Mouse (Mus musculus) embryonic fibroblast, embryonic 13.5 days (primary cell): ENCODE measurements at regions not wholly inside any gene's neighbourhood (a gene's known extent, or its start where the extent isn't known, plus 50 kb on each side); places are given as distances from the start of the nearest gene placed in this dataset.

Experiments used
- H3K27ac ChIP-seq: 2 replicates; pipeline ENCODE4 v1.5.1; 2012; ENCODE audit warnings: low read length, control low read depth, inconsistent platforms; ENCODE audit not compliant: insufficient read depth
- H3K4me1 ChIP-seq: 2 replicates; pipeline ENCODE4 v1.6.1; 2011; ENCODE audit warnings: low read length; ENCODE audit not compliant: control insufficient read depth, insufficient read depth
- H3K4me3 ChIP-seq: 2 replicates; pipeline ENCODE4 v1.5.1; 2011; ENCODE audit warnings: mild to moderate bottlenecking, control low read depth, low read length; ENCODE audit not compliant: insufficient read depth
- CTCF ChIP-seq: IDR thresholded peaks from 2 replicates; pipeline ENCODE4 v1.5.1; 2011; ENCODE audit warnings: mild to moderate bottlenecking, control low read depth, low read length, moderate library complexity, borderline replicate concordance; ENCODE audit not compliant: insufficient read depth
- POLR2A ChIP-seq: IDR thresholded peaks from 2 replicates; pipeline ENCODE4 v1.6.1; 2011; ENCODE audit warnings: low read depth, mild to moderate bottlenecking, control low read depth, low read length, moderate library complexity

GRCm38 (mm10) chr7:74697794-74698354 lies 143.3 kb upstream of the Slco3a1 start:
- TF ChIP-seq POLR2A (no peak), CTCF (no peak)
- no peak overlapping the region for H3K4me3 ChIP-seq
- H3K27ac ChIP-seq, result no peak overlapping the region
- no peaks in the 10 kb centered on the region for H3K4me1 ChIP-seq

- no peak for TF ChIP-seq CTCF
- no peak for TF ChIP-seq POLR2A
- H3K4me1 ChIP-seq, result no peaks in the 10 kb centered on the region
- H3K4me3 ChIP-seq, result no peak overlapping the region
- H3K27ac ChIP-seq, result no peak overlapping the region
Measured at GRCm38 (mm10) chr7:74696286-74696685, 141.7 kb upstream of the Slco3a1 start.

- no peak overlapping the region for H3K27ac ChIP-seq
- H3K4me3 ChIP-seq, result no peak overlapping the region
- H3K4me1 ChIP-seq, result no peaks in the 10 kb centered on the region
- TF ChIP-seq CTCF, result no peak
- no peak for TF ChIP-seq POLR2A
Measured at GRCm38 (mm10) chr7:74693049-74693448, 138.5 kb upstream of the Slco3a1 start.

GRCm38 (mm10) chr7:74690706-74691105 lies 136.1 kb upstream of the Slco3a1 start:
- TF ChIP-seq POLR2A (no peak), CTCF (no peak)
- Histone ChIP-seq H3K27ac (no peak overlapping the region), H3K4me1 (no peaks in the 10 kb centered on the region), H3K4me3 (no peak overlapping the region)

GRCm38 (mm10) chr7:74688116-74688702 lies 133.6 kb upstream of the Slco3a1 start:
- Histone ChIP-seq H3K4me1 (no peaks in the 10 kb centered on the region), H3K27ac (no peak overlapping the region), H3K4me3 (no peak overlapping the region)
- no peak for TF ChIP-seq POLR2A

- H3K27ac ChIP-seq, result no peak overlapping the region
- TF ChIP-seq CTCF (no peak), POLR2A (no peak)
Measured at GRCm38 (mm10) chr7:74687303-74688115, 132.9 kb upstream of the Slco3a1 start.

GRCm38 (mm10) chr7:74683979-74684378 lies 129.4 kb upstream of the Slco3a1 start:
- Histone ChIP-seq H3K4me3 (no peak overlapping the region), H3K27ac (no peak overlapping the region), H3K4me1 (no peaks in the 10 kb centered on the region)
- TF ChIP-seq CTCF (no peak), POLR2A (no peak)

More at GRCm38 (mm10) chr7:74687303-74688115, 132.9 kb upstream of the Slco3a1 start:
- Histone ChIP-seq H3K4me3 (no peak overlapping the region), H3K4me1 (no peaks in the 10 kb centered on the region)

GRCm38 (mm10) chr7:74673626-74674295 lies 119.2 kb upstream of the Slco3a1 start:
- Histone ChIP-seq H3K27ac (no peak overlapping the region), H3K4me3 (no peak overlapping the region), H3K4me1 (no peaks in the 10 kb centered on the region)
- TF ChIP-seq CTCF, result no peak
- no peak for TF ChIP-seq POLR2A

GRCm38 (mm10) chr7:74669110-74669509 lies 114.5 kb upstream of the Slco3a1 start:
- no peak overlapping the region for H3K27ac ChIP-seq
- no peak overlapping the region for H3K4me3 ChIP-seq
- H3K4me1 ChIP-seq, result no peaks in the 10 kb centered on the region
- no peak for TF ChIP-seq POLR2A
- TF ChIP-seq CTCF, result no peak
